Mouse (Mus musculus): Measurements from ENCODE around the gene Crat. TPM values are rescaled to one million over a fixed set of nuclear protein-coding genes. Genes with fewer than 3 reads are reported as not detected.

Gene Crat
- polyA plus RNA-seq, 1 experiment from 2014 or later: 24.0 TPM

GRCm38 (mm10) chr2:30380564-30381376 is 34.8 kb downstream of the Crat start:
- Histone ChIP-seq H3K4me3 (replicated peaks; ENCODE audit: low read depth, low read length) (no peak overlapping the region), H3K36me3 (ENCODE audit: control insufficient read depth, insufficient read depth, low read length) (peaks cover 94% of the 10 kb centered on the region), H3K4me1 (ENCODE audit: control insufficient read depth, insufficient read depth, low read length) (no peaks in the 10 kb centered on the region), H3K27me3 (ENCODE audit: control insufficient read depth, insufficient read depth, low read length) (no peaks in the 10 kb centered on the region), H3K27ac (replicated peaks; ENCODE audit: low read depth, low read length) (no peak overlapping the region), H3K4me2 (ENCODE audit: low read length) (no peak overlapping the region), H3K9ac (replicated peaks; ENCODE audit: low read length) (no peak overlapping the region), H3K9me3 (ENCODE audit: control insufficient read depth, low read length) (no peaks in the 10 kb centered on the region)
- 95% methylated on average over 10 of the region's 10 CpGs for WGBS
- DNase-seq (no peak), ATAC-seq (ENCODE audit: low FRiP score, low TSS enrichment) (no peak)

- Histone ChIP-seq H3K36me3 (ENCODE audit: control insufficient read depth, insufficient read depth, low read length) (peaks cover 89% of the 10 kb centered on the region), H3K9ac (replicated peaks; ENCODE audit: low read length) (no peak overlapping the region)
- no peak for ATAC-seq (ENCODE audit: low FRiP score, low TSS enrichment)
Observed at GRCm38 (mm10) chr2:30379307-30379706, 36.3 kb downstream of the Crat start.

DNA sequence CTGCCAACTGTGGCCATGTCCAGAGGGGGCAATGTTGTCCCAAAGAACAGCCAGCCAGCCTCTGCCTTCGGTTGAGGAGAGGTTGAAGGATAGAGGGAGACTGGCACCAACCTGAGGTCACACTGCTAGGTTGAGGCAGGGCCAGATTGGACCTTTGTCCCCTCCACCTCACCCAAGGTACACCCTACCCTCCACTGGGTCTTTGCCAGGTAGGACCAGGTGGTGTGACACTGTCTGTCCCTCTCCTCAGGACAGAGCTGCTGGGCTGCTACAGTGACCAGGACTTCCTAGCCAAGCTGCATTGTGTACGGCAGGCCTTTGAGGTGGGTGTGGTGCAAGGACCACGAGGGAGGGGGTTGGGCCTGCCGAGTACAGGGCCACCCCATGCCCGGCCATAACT is 37.9 kb downstream of the Crat start:
- WGBS: 96% methylated on average over 5 of the region's 5 CpGs
- H3K4me1 ChIP-seq (ENCODE audit: control insufficient read depth, insufficient read depth, low read length): no peaks in the 10 kb centered on the region
- no peak overlapping the region for H3K4me3 ChIP-seq (replicated peaks; ENCODE audit: low read depth, low read length)
- peaks cover 86% of the 10 kb centered on the region for H3K36me3 ChIP-seq (ENCODE audit: control insufficient read depth, insufficient read depth, low read length)
- ATAC-seq (ENCODE audit: low FRiP score, low TSS enrichment) (no peak), DNase-seq (no peak)
- no peaks in the 10 kb centered on the region for H3K27me3 ChIP-seq (ENCODE audit: control insufficient read depth, insufficient read depth, low read length)
- no peak overlapping the region for H3K4me2 ChIP-seq (ENCODE audit: low read length)
- no peak overlapping the region for H3K9ac ChIP-seq (replicated peaks; ENCODE audit: low read length)
- no peak overlapping the region for H3K27ac ChIP-seq (replicated peaks; ENCODE audit: low read depth, low read length)
- no peaks in the 10 kb centered on the region for H3K9me3 ChIP-seq (ENCODE audit: control insufficient read depth, low read length)

More at GRCm38 (mm10) chr2:30379307-30379706, 36.3 kb downstream of the Crat start:
- DNase-seq: no peak
- no peak overlapping the region for H3K4me3 ChIP-seq (replicated peaks; ENCODE audit: low read depth, low read length)
- no peak overlapping the region for H3K4me2 ChIP-seq (ENCODE audit: low read length)
- no peaks in the 10 kb centered on the region for H3K27me3 ChIP-seq (ENCODE audit: control insufficient read depth, insufficient read depth, low read length)
- 93% methylated on average over 7 of the region's 7 CpGs for WGBS
- H3K27ac ChIP-seq (replicated peaks; ENCODE audit: low read depth, low read length): no peak overlapping the region
- H3K9me3 ChIP-seq (ENCODE audit: control insufficient read depth, low read length): no peaks in the 10 kb centered on the region
- H3K4me1 ChIP-seq (ENCODE audit: control insufficient read depth, insufficient read depth, low read length): no peaks in the 10 kb centered on the region

GRCm38 (mm10) chr2:30375893-30376292 is 39.7 kb downstream of the Crat start:
- Histone ChIP-seq H3K27me3 (ENCODE audit: control insufficient read depth, insufficient read depth, low read length) (no peaks in the 10 kb centered on the region), H3K36me3 (ENCODE audit: control insufficient read depth, insufficient read depth, low read length) (peaks cover 88% of the 10 kb centered on the region), H3K9me3 (ENCODE audit: control insufficient read depth, low read length) (no peaks in the 10 kb centered on the region), H3K4me1 (ENCODE audit: control insufficient read depth, insufficient read depth, low read length) (no peaks in the 10 kb centered on the region), H3K27ac (replicated peaks; ENCODE audit: low read depth, low read length) (no peak overlapping the region), H3K4me3 (replicated peaks; ENCODE audit: low read depth, low read length) (no peak overlapping the region), H3K4me2 (ENCODE audit: low read length) (no peak overlapping the region), H3K9ac (replicated peaks; ENCODE audit: low read length) (no peak overlapping the region)
- 93% methylated on average over 10 of the region's 10 CpGs for WGBS
- ATAC-seq (ENCODE audit: low FRiP score, low TSS enrichment): no peak
- DNase-seq: no peak

- WGBS: 98% methylated on average over 5 of the region's 5 CpGs
- Histone ChIP-seq H3K9ac (replicated peaks; ENCODE audit: low read length) (no peak overlapping the region), H3K27me3 (ENCODE audit: control insufficient read depth, insufficient read depth, low read length) (no peaks in the 10 kb centered on the region), H3K4me1 (ENCODE audit: control insufficient read depth, insufficient read depth, low read length) (no peaks in the 10 kb centered on the region), H3K9me3 (ENCODE audit: control insufficient read depth, low read length) (no peaks in the 10 kb centered on the region), H3K27ac (replicated peaks; ENCODE audit: low read depth, low read length) (no peak overlapping the region), H3K4me2 (ENCODE audit: low read length) (no peak overlapping the region), H3K4me3 (replicated peaks; ENCODE audit: low read depth, low read length) (no peak overlapping the region), H3K36me3 (ENCODE audit: control insufficient read depth, insufficient read depth, low read length) (peaks cover 90% of the 10 kb centered on the region)
- ATAC-seq (ENCODE audit: low FRiP score, low TSS enrichment) (no peak), DNase-seq (no peak)
Observed at GRCm38 (mm10) chr2:30372726-30373125, 42.9 kb downstream of the Crat start.

- no peak overlapping the region for H3K27ac ChIP-seq (replicated peaks; ENCODE audit: low read depth, low read length)
- no peaks in the 10 kb centered on the region for H3K27me3 ChIP-seq (ENCODE audit: control insufficient read depth, insufficient read depth, low read length)
- WGBS: 97% methylated on average over 8 of the region's 8 CpGs
- ATAC-seq (ENCODE audit: low FRiP score, low TSS enrichment) (no peak), DNase-seq (no peak)
- no peaks in the 10 kb centered on the region for H3K9me3 ChIP-seq (ENCODE audit: control insufficient read depth, low read length)
- H3K36me3 ChIP-seq (ENCODE audit: control insufficient read depth, insufficient read depth, low read length): peaks cover 83% of the 10 kb centered on the region
- no peak overlapping the region for H3K4me2 ChIP-seq (ENCODE audit: low read length)
- no peaks in the 10 kb centered on the region for H3K4me1 ChIP-seq (ENCODE audit: control insufficient read depth, insufficient read depth, low read length)
- no peak overlapping the region for H3K9ac ChIP-seq (replicated peaks; ENCODE audit: low read length)
- no peak overlapping the region for H3K4me3 ChIP-seq (replicated peaks; ENCODE audit: low read depth, low read length)
Observed at GRCm38 (mm10) chr2:30371544-30371943, 44.1 kb downstream of the Crat start.

DNA sequence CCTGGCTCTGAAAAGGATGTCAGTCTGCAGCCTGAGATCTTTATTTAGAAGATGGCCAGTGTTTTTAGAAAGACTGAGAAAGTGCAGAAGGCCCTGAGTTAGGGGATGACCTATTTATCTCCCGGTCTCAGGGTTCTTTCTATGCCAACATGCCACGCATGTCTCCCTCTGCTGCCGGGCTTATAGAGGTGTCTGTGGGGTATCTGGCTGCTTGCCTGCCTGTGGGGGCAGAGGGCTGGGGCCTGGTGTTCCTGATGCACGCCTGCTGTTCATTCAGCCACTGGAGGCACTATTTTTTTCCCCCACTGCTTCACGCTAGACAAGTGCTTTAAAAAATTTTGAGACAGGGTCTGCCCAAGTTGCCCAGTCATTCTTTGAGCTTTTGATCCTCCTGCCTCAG is 49.4 kb downstream of the Crat start:
- WGBS: 73% methylated on average over 5 of the region's 5 CpGs
- H3K4me1 ChIP-seq (ENCODE audit: control insufficient read depth, insufficient read depth, low read length): peaks cover 10% of the 10 kb centered on the region
- no peak overlapping the region for H3K4me3 ChIP-seq (replicated peaks; ENCODE audit: low read depth, low read length)
- peaks cover 42% of the 10 kb centered on the region for H3K36me3 ChIP-seq (ENCODE audit: control insufficient read depth, insufficient read depth, low read length)
- no peak overlapping the region for H3K27ac ChIP-seq (replicated peaks; ENCODE audit: low read depth, low read length)
- H3K4me2 ChIP-seq (ENCODE audit: low read length): no peak overlapping the region
- no peaks in the 10 kb centered on the region for H3K9me3 ChIP-seq (ENCODE audit: control insufficient read depth, low read length)
- H3K9ac ChIP-seq (replicated peaks; ENCODE audit: low read length): no peak overlapping the region
- DNase-seq: no peak
- no peak for ATAC-seq (ENCODE audit: low FRiP score, low TSS enrichment)
- no peaks in the 10 kb centered on the region for H3K27me3 ChIP-seq (ENCODE audit: control insufficient read depth, insufficient read depth, low read length)

DNA sequence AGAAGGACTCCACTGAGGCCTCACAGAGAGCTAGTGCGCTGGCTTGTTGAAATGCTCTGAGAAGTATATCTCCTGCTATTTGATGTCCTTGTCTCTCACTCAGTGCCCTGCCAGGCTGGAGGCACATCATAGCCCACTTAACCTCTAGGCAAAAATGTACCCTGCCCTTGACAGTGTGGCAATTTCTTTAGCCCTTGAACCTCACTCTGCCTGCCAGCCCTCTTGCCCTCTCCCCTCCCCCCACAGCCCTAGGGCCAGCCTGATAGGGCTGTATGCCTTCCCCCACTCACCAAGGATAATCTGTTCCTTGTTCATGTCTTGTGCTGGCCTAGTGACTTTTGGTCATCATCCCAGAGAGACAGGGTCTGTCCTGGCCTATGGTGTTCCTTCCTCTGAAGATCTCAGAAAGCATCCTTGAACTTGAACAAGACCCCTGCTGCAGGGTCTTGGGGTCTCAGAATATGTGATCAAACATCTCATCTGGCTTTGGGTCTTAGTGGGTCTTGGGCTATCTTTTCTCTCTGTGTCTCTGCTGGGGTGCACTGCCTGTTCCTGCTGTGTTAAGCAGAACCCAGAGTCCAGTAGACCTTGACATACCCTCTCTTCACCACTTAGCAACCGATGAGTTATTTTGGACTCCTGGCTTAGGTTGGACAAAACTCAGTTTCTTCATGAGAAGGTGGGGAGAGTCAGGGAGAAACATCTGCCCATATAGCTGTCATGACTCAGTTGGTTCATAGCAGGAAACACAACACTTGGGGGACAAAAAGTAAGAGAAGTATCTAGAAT is 50.1 kb downstream of the Crat start:
- Histone ChIP-seq H3K27ac (replicated peaks; ENCODE audit: low read depth, low read length) (no peak overlapping the region), H3K4me3 (replicated peaks; ENCODE audit: low read depth, low read length) (peak overlapping the region; percentile 89), H3K9me3 (ENCODE audit: control insufficient read depth, low read length) (no peaks in the 10 kb centered on the region), H3K9ac (replicated peaks; ENCODE audit: low read length) (peak overlapping the region; percentile 73), H3K27me3 (ENCODE audit: control insufficient read depth, insufficient read depth, low read length) (no peaks in the 10 kb centered on the region), H3K36me3 (ENCODE audit: control insufficient read depth, insufficient read depth, low read length) (peaks cover 35% of the 10 kb centered on the region), H3K4me1 (ENCODE audit: control insufficient read depth, insufficient read depth, low read length) (peaks cover 10% of the 10 kb centered on the region), H3K4me2 (ENCODE audit: low read length) (peak overlapping the region; percentile 95)
- no peak for ATAC-seq (ENCODE audit: low FRiP score, low TSS enrichment)
- WGBS: 86% methylated on average over 2 of the region's 2 CpGs
- no peak for DNase-seq
